Mouse (Mus musculus) midbrain, embryonic 13.5 days (tissue): ENCODE data around the gene Gjc2. TPM values are rescaled to one million over a fixed set of nuclear protein-coding genes. Genes with fewer than 3 reads are reported as not detected.

Source experiments
- ATAC-seq: fragments of 200-750 bp; cut with Nextera tagmentation; 2 replicates; pipeline ENCODE4 v1.8.0; 2017; ENCODE audit warnings: mild to moderate bottlenecking, moderate TSS enrichment, moderate library complexity
- H3K27ac ChIP-seq: fragments of 300-500 bp; sonication (generic); 2 replicates; pipeline ENCODE4 v1.5.1; 2015; ENCODE audit warnings: inconsistent platforms, mild to moderate bottlenecking, moderate library complexity
- H3K27me3 ChIP-seq: fragments of 300-500 bp; sonication (generic); 2 replicates; pipeline ENCODE4 v1.6.1; 2015; ENCODE audit warnings: mild to moderate bottlenecking, inconsistent platforms
- H3K36me3 ChIP-seq: fragments of 300-500 bp; sonication (generic); 2 replicates; pipeline ENCODE4 v1.6.1; 2015; ENCODE audit warnings: mild to moderate bottlenecking, inconsistent platforms
- H3K4me1 ChIP-seq: fragments of 300-500 bp; sonication (generic); replicated peaks from 2 replicates; pipeline ENCODE4 v1.6.1; 2015; ENCODE audit warnings: inconsistent platforms
- H3K4me2 ChIP-seq: fragments of 300-500 bp; sonication (generic); replicated peaks from 2 replicates; pipeline ENCODE4 v1.6.1; 2015; ENCODE audit warnings: moderate library complexity, mild to moderate bottlenecking, inconsistent platforms
- H3K4me3 ChIP-seq: fragments of 300-500 bp; sonication (generic); replicated peaks from 2 replicates; pipeline ENCODE4 v1.5.1; 2015; ENCODE audit warnings: mild to moderate bottlenecking, inconsistent platforms
- H3K9ac ChIP-seq: fragments of 300-500 bp; sonication (generic); replicated peaks from 2 replicates; pipeline ENCODE4 v1.6.1; 2015; ENCODE audit warnings: mild to moderate bottlenecking, inconsistent platforms
- H3K9me3 ChIP-seq: fragments of 300-500 bp; sonication (generic); 2 replicates; pipeline ENCODE4 v1.6.1; 2016; ENCODE audit warnings: mild to moderate bottlenecking, inconsistent platforms
- WGBS: fragments of 180-500 bp; shearing (Covaris S2); methylation state at CpG from one replicate; pipeline ENCODE4 v1.1.7; 2015; 5-methylcytosine and 5-hydroxymethylcytosine counted together
- polyA plus RNA-seq: library from polyadenylated mRNA; unstranded; fragments of >200 nt; fragmentation: Nextera tagmentation; extraction: Ambion mirVana; gene quantifications from 2 replicates; pipeline ENCODE4 v1.2.1, GENCODE M21; 2015

Gene Gjc2
- polyA plus RNA-seq, 1 experiment from 2014 or later: not detected

GRCm38 (mm10) chr11:59202081-59202995 is 19.3 kb upstream of the Gjc2 start, which contains the start of gene Mrpl55:
Gene Mrpl55, plus strand, starts transcription at chr11:59202486.
- H3K4me1 ChIP-seq: peaks cover 17% of the 10 kb centered on the region
- H3K4me3 ChIP-seq: peak within 1 kb of the TSS; percentile 88
- under 1% methylated on average over 63 of the region's 63 CpGs for WGBS
- H3K9me3 ChIP-seq: no peaks in the 10 kb centered on the region
- H3K27ac ChIP-seq: peak within 1 kb of the TSS; percentile 45
- peaks cover 22% of the 10 kb centered on the region for H3K36me3 ChIP-seq
- peak within 1 kb of the TSS; percentile 88 for H3K9ac ChIP-seq
- peak; percentile 92 for ATAC-seq
- 0 out of 2 replicates have a peak, but pooled peaks cover 3% of the 10 kb centered on the region for H3K27me3 ChIP-seq
- peak within 1 kb of the TSS; percentile 91 for H3K4me2 ChIP-seq

- H3K4me2 ChIP-seq: peak overlapping the region; percentile 91
- peak; percentile 13; the same call in 1 of the 2 replicates for ATAC-seq
- H3K9ac ChIP-seq: peak overlapping the region; percentile 88
- peaks cover 22% of the 10 kb centered on the region for H3K36me3 ChIP-seq
- no peaks in the 10 kb centered on the region for H3K9me3 ChIP-seq
- H3K27me3 ChIP-seq: 0 out of 2 replicates have a peak, but pooled peaks cover 3% of the 10 kb centered on the region
- 35% methylated on average over 16 of the region's 16 CpGs for WGBS
- H3K4me3 ChIP-seq: peak overlapping the region; percentile 88
- no peak overlapping the region for H3K27ac ChIP-seq
- peaks cover 17% of the 10 kb centered on the region for H3K4me1 ChIP-seq
These were observed 18.4 kb upstream of the Gjc2 start for GRCm38 (mm10) chr11:59201216-59202002.

GRCm38 (mm10) chr11:59196230-59196629 is 13.2 kb upstream of the Gjc2 start:
- Histone ChIP-seq H3K27me3 (0 out of 2 replicates have a peak, but pooled peaks cover 3% of the 10 kb centered on the region), H3K9me3 (no peaks in the 10 kb centered on the region), H3K4me3 (no peak overlapping the region), H3K27ac (no peak overlapping the region), H3K9ac (no peak overlapping the region), H3K4me1 (peaks cover 3% of the 10 kb centered on the region), H3K4me2 (no peak overlapping the region), H3K36me3 (no peaks in the 10 kb centered on the region)
- ATAC-seq: no peak

- Histone ChIP-seq H3K9ac (peak within 1 kb of the TSS; percentile 71), H3K9me3 (no peaks in the 10 kb centered on the region), H3K4me2 (peak within 1 kb of the TSS; percentile 62), H3K4me3 (peak within 1 kb of the TSS; percentile 51), H3K36me3 (0 out of 2 replicates have a peak, but pooled peaks cover 4% of the 10 kb centered on the region), H3K4me1 (peaks cover 30% of the 10 kb centered on the region), H3K27ac (peak within 1 kb of the TSS; percentile 85), H3K27me3 (no peaks in the 10 kb centered on the region)
- peak; percentile 40 for ATAC-seq
- WGBS: 4% methylated on average over 16 of the region's 16 CpGs
These were observed 9.0 kb upstream of the Gjc2 start, which contains the start of gene Guk1 for GRCm38 (mm10) chr11:59192059-59192386. Gene Guk1, minus strand, starts transcription at chr11:59192212.

DNA sequence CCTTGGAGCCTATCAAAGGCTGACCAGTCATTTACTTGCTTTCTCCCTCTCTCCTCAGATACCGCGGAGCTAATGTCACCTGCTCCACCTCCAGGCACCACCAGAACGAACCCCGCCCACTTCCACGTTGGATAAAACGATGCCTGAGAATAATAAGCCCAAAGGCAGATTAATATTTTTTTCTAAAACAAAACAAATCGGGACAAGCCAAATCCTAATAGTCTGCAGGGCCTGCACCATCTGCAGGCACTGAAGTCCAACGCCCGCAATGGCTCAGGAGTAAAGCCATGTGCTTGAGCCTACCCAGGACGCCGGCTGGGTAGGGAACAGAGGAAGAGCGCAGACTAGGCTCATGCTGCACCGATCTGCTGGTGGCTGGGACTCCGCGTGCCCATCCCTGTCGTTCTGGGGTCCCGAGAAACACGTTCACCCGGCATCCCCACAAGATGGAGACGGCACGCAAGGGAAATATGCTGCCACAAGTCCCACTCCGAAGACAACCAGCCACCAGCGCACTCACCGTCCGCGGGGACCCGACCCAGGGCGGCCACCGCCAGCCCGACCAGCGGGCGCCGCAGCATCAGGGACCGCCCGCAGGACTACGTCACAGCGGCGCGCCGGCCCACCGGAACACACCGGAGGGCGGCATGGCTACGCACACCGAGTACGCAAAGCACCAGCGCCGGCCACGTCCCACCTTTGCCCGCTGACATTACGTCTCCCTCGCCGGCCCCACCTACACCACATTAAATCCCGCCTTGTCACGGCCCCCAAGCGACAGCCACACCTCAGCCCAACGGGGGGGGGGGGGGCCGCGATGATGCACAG is 8.4 kb upstream of the Gjc2 start:
- H3K4me2 ChIP-seq: peak overlapping the region; percentile 62
- H3K27me3 ChIP-seq: no peaks in the 10 kb centered on the region
- peaks cover 8% of the 10 kb centered on the region for H3K36me3 ChIP-seq
- H3K9me3 ChIP-seq: no peaks in the 10 kb centered on the region
- H3K4me3 ChIP-seq: peak overlapping the region; percentile 51
- under 1% methylated on average over 53 of the region's 59 CpGs for WGBS
- peak overlapping the region; percentile 71 for H3K9ac ChIP-seq
- H3K4me1 ChIP-seq: peaks cover 30% of the 10 kb centered on the region
- ATAC-seq: peak; percentile 96
- peak overlapping the region; percentile 85 for H3K27ac ChIP-seq

DNA sequence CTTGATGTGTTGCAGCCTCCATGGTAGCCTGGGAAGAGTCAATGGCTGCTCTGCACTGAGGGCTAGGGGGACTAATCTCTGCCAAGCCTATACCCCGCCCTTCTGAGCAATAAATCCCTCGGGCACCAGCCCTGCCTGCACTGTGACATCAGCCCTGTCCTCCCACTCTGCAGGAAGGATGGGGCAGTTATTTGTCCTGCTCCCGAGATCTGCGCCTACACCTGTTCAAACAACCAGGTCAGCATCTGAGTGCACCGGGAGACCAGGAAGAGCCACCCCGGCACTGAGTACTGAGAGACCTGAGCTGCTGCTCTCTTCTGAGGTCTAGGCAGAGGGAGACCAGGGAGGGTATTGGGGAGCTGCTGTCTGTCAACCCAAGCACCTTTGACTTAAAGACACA is 4.7 kb upstream of the Gjc2 start:
- 0 out of 2 replicates have a peak overlapping the region, but pooled peaks have one; percentile 11 for H3K9ac ChIP-seq
- H3K27me3 ChIP-seq: no peaks in the 10 kb centered on the region
- 88% methylated on average over 6 of the region's 6 CpGs for WGBS
- H3K36me3 ChIP-seq: peaks cover 44% of the 10 kb centered on the region
- H3K4me2 ChIP-seq: no peak overlapping the region
- no peak overlapping the region for H3K4me3 ChIP-seq
- H3K9me3 ChIP-seq: no peaks in the 10 kb centered on the region
- no peak overlapping the region for H3K27ac ChIP-seq
- H3K4me1 ChIP-seq: peaks cover 30% of the 10 kb centered on the region
- no peak for ATAC-seq

DNA sequence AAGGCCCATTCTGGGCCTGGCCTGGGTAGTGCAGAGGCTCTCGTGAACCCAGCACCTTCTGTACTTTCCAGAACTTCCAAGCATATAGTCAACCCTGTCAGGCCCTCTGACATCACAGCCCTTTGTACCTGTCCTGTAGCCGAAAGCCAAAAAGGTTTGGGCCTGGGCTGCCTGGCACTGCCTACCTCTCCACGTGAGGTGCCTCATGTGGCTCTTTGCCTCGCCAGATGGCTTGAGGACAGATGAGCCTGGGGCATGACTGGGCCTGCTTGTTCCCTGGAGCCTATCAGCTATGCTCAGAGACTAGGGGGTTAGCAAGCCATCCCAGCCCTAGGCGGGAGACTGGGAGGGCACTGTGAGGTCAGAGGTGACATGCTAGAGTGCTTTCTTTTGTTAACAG is 2.5 kb upstream of the Gjc2 start:
- Histone ChIP-seq H3K4me2 (no peak overlapping the region), H3K36me3 (peaks cover 46% of the 10 kb centered on the region), H3K27ac (no peak overlapping the region), H3K4me1 (peaks cover 24% of the 10 kb centered on the region), H3K9ac (no peak overlapping the region), H3K4me3 (no peak overlapping the region), H3K27me3 (peaks cover 4% of the 10 kb centered on the region; the same call in 1 of the 2 replicates), H3K9me3 (no peaks in the 10 kb centered on the region)
- no peak for ATAC-seq
- 81% methylated on average over 5 of the region's 5 CpGs for WGBS

DNA sequence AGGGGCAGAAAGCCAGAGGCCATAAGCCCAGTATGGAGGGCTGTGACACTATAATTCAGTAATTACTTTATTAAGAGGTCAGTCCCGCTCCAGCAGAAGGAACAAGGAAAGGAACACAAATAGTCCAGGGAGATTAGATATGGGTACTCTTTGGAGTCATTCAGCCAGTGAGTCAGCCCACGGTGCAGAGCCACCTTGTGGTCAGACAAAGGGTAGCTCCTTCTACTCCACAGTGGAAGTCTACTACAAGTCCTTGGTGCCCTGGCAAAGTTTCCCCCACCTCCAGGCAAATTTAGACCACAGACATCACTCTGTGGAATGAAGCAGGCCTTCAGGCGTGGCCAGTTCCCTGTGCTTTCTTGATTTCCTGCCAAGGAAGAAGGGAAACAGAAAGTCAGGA is 808 bp upstream of the Gjc2 start:
- Histone ChIP-seq H3K9ac (no peak overlapping the region), H3K9me3 (no peaks in the 10 kb centered on the region), H3K4me3 (no peak overlapping the region), H3K4me1 (peaks cover 8% of the 10 kb centered on the region), H3K4me2 (no peak overlapping the region), H3K36me3 (peaks cover 46% of the 10 kb centered on the region), H3K27me3 (peaks cover 11% of the 10 kb centered on the region), H3K27ac (no peak overlapping the region)
- WGBS: 30% methylated on average over 3 of the region's 3 CpGs
- ATAC-seq: 0 out of 2 replicates have a peak, but pooled peaks have one; percentile 40

- WGBS: 10% methylated on average over 34 of the region's 34 CpGs
- no peak overlapping the region for H3K4me3 ChIP-seq
These were observed 6.1 kb downstream of the Gjc2 start for GRCm38 (mm10) chr11:59176921-59177320.

GRCm38 (mm10) chr11:59176475-59176874 is 6.5 kb downstream of the Gjc2 start:
- Histone ChIP-seq H3K4me2 (0 out of 2 replicates have a peak overlapping the region, but pooled peaks have one; percentile 2), H3K4me3 (no peak overlapping the region; the same call in 1 of the 2 replicates), H3K9me3 (no peaks in the 10 kb centered on the region), H3K9ac (no peak overlapping the region), H3K27ac (no peak overlapping the region), H3K36me3 (no peaks in the 10 kb centered on the region), H3K4me1 (0 out of 2 replicates have a peak, but pooled peaks cover 4% of the 10 kb centered on the region), H3K27me3 (peaks cover 70% of the 10 kb centered on the region)
- ATAC-seq: no peak
- 4% methylated on average over 46 of the region's 48 CpGs for WGBS

More at GRCm38 (mm10) chr11:59176921-59177320, 6.1 kb downstream of the Gjc2 start:
- no peak for ATAC-seq
- no peaks in the 10 kb centered on the region for H3K9me3 ChIP-seq
- no peak overlapping the region for H3K27ac ChIP-seq
- H3K4me1 ChIP-seq: 0 out of 2 replicates have a peak, but pooled peaks cover 4% of the 10 kb centered on the region
- H3K4me2 ChIP-seq: 0 out of 2 replicates have a peak overlapping the region, but pooled peaks have one; percentile 2
- H3K27me3 ChIP-seq: peaks cover 72% of the 10 kb centered on the region
- H3K36me3 ChIP-seq: no peaks in the 10 kb centered on the region
- no peak overlapping the region for H3K9ac ChIP-seq
